Mouse (Mus musculus) liver, embryonic 13.5 days (tissue): ENCODE data around the gene Gm4450. TPM values are rescaled to one million over a fixed set of nuclear protein-coding genes. Genes with fewer than 3 reads are reported as not detected.

Experiments used
- ATAC-seq: fragments of 200-750 bp; cut with Nextera tagmentation; 2 replicates; pipeline ENCODE4 v1.8.0; 2017; ENCODE audit warnings: low read depth, mild to moderate bottlenecking, moderate number of reproducible peaks, moderate library complexity
- DNase-seq: peaks from one replicate; pipeline ENCODE4 v3.0.0; 2022
- H3K27ac ChIP-seq: fragments of 300-500 bp; sonication (generic); 2 replicates; pipeline ENCODE4 v1.5.1; 2015; ENCODE audit warnings: moderate library complexity, mild to moderate bottlenecking, inconsistent platforms
- H3K27me3 ChIP-seq: fragments of 300-500 bp; sonication (generic); 2 replicates; pipeline ENCODE4 v1.6.1; 2015; ENCODE audit warnings: mild to moderate bottlenecking, inconsistent platforms
- H3K36me3 ChIP-seq: fragments of 300-500 bp; sonication (generic); 2 replicates; pipeline ENCODE4 v1.6.1; 2015; ENCODE audit warnings: mild to moderate bottlenecking, inconsistent platforms
- H3K4me1 ChIP-seq: fragments of 300-500 bp; sonication (generic); replicated peaks from 2 replicates; pipeline ENCODE4 v1.6.1; 2015; ENCODE audit warnings: inconsistent platforms
- H3K4me2 ChIP-seq: fragments of 300-500 bp; sonication (generic); 2 replicates; pipeline ENCODE4 v1.6.1; 2015; ENCODE audit warnings: inconsistent platforms, mild to moderate bottlenecking, moderate library complexity
- H3K4me3 ChIP-seq: fragments of 300-500 bp; sonication (generic); replicated peaks from 2 replicates; pipeline ENCODE4 v1.5.1; 2015; ENCODE audit warnings: mild to moderate bottlenecking, inconsistent platforms
- H3K9ac ChIP-seq: fragments of 300-500 bp; sonication (generic); 2 replicates; pipeline ENCODE4 v1.6.1; 2015; ENCODE audit warnings: mild to moderate bottlenecking, inconsistent platforms
- H3K9me3 ChIP-seq: fragments of 300-500 bp; sonication (generic); replicated peaks from 2 replicates; pipeline ENCODE4 v1.6.1; 2016; ENCODE audit warnings: inconsistent platforms
- WGBS: fragments of 180-500 bp; shearing (Covaris S2); methylation state at CpG from one replicate; pipeline ENCODE4 v1.1.7; 2015; ENCODE audit not compliant: insufficient replicate concordance; 5-methylcytosine and 5-hydroxymethylcytosine counted together
- polyA plus RNA-seq: library from polyadenylated mRNA; unstranded; fragments of >200 nt; fragmentation: Nextera tagmentation; extraction: Ambion mirVana; gene quantifications from 2 replicates; pipeline ENCODE4 v1.2.1, GENCODE M21; 2015

Gm4450 gene
- polyA plus RNA-seq, 1 experiment from 2014 or later = not detected

GRCm38 (mm10) chr3:98435030-98435429 lies 21.9 kb downstream of the Gm4450 start:
- Histone ChIP-seq H3K27me3 (peaks cover 4% of the 10 kb centered on the region), H3K4me3 (no peak overlapping the region), H3K4me2 (no peak overlapping the region), H3K9ac (no peak overlapping the region), H3K9me3 (no peaks in the 10 kb centered on the region), H3K27ac (no peak overlapping the region), H3K4me1 (no peaks in the 10 kb centered on the region), H3K36me3 (no peaks in the 10 kb centered on the region)
- WGBS = 57% methylated on average over 1 of the region's 1 CpGs
- ATAC-seq = no peak
- DNase-seq = no peak

- Histone ChIP-seq H3K4me2 (no peak overlapping the region), H3K9ac (no peak overlapping the region), H3K36me3 (no peaks in the 10 kb centered on the region), H3K27me3 (peaks cover 12% of the 10 kb centered on the region), H3K4me3 (no peak overlapping the region), H3K4me1 (peaks cover 4% of the 10 kb centered on the region; the same call in 1 of the 2 replicates), H3K27ac (no peak overlapping the region), H3K9me3 (no peaks in the 10 kb centered on the region)
- no CpG with 5 or more reads among the region's 1 CpGs for WGBS
- 0 out of 2 replicates have a peak, but pooled peaks have one; percentile 23 for ATAC-seq
- no peak for DNase-seq
These were observed 22.7 kb downstream of the Gm4450 start for GRCm38 (mm10) chr3:98434088-98434816.

- WGBS = 6% methylated on average over 8 of the region's 8 CpGs
- ATAC-seq (no peak), DNase-seq (no peak)
- no peak overlapping the region for H3K27ac ChIP-seq
- peaks cover 50% of the 10 kb centered on the region for H3K27me3 ChIP-seq
- H3K9me3 ChIP-seq = no peaks in the 10 kb centered on the region
- peak overlapping the region; percentile 62 for H3K4me3 ChIP-seq
- H3K4me2 ChIP-seq = peak overlapping the region; percentile 78
- peaks cover 30% of the 10 kb centered on the region for H3K4me1 ChIP-seq
- no peaks in the 10 kb centered on the region for H3K36me3 ChIP-seq
- H3K9ac ChIP-seq = no peak overlapping the region
These were observed 27.9 kb downstream of the Gm4450 start for GRCm38 (mm10) chr3:98428928-98429525.

GRCm38 (mm10) chr3:98428449-98428775 lies 28.5 kb downstream of the Gm4450 start:
- Histone ChIP-seq H3K9me3 (no peaks in the 10 kb centered on the region), H3K36me3 (no peaks in the 10 kb centered on the region), H3K27me3 (peaks cover 50% of the 10 kb centered on the region), H3K4me1 (peaks cover 30% of the 10 kb centered on the region), H3K4me2 (peak overlapping the region; percentile 78), H3K4me3 (peak overlapping the region; percentile 62), H3K9ac (peak overlapping the region; percentile 61), H3K27ac (no peak overlapping the region)
- WGBS = 1% methylated on average over 17 of the region's 17 CpGs
- no peak for ATAC-seq
- no peak for DNase-seq

- Histone ChIP-seq H3K9ac (peak overlapping the region; percentile 61), H3K27ac (no peak overlapping the region; the same call in 1 of the 2 replicates), H3K27me3 (peaks cover 50% of the 10 kb centered on the region), H3K9me3 (no peaks in the 10 kb centered on the region), H3K4me2 (peak overlapping the region; percentile 78), H3K36me3 (no peaks in the 10 kb centered on the region), H3K4me3 (peak overlapping the region; percentile 62), H3K4me1 (peaks cover 30% of the 10 kb centered on the region)
- ATAC-seq (peak; percentile 86), DNase-seq (peak; percentile 42)
- WGBS = under 1% methylated on average over 107 of the region's 110 CpGs
These were observed 29.1 kb downstream of the Gm4450 start for GRCm38 (mm10) chr3:98427600-98428448.

- DNase-seq (no peak), ATAC-seq (no peak; the same call in 1 of the 2 replicates)
- Histone ChIP-seq H3K9ac (peak overlapping the region; percentile 61; the same call in 1 of the 2 replicates), H3K4me3 (peak overlapping the region; percentile 62), H3K36me3 (no peaks in the 10 kb centered on the region), H3K4me1 (peaks cover 30% of the 10 kb centered on the region), H3K9me3 (no peaks in the 10 kb centered on the region), H3K4me2 (peak overlapping the region; percentile 78), H3K27me3 (peaks cover 50% of the 10 kb centered on the region), H3K27ac (no peak overlapping the region)
- WGBS = 2% methylated on average over 23 of the region's 23 CpGs
These were observed 29.7 kb downstream of the Gm4450 start for GRCm38 (mm10) chr3:98427260-98427599.

- no peaks in the 10 kb centered on the region for H3K36me3 ChIP-seq
- H3K9ac ChIP-seq = no peak overlapping the region
- DNase-seq (no peak), ATAC-seq (no peak)
- H3K27me3 ChIP-seq = peaks cover 50% of the 10 kb centered on the region
- 42% methylated on average over 5 of the region's 5 CpGs for WGBS
- peak overlapping the region; percentile 62; the same call in 1 of the 2 replicates for H3K4me3 ChIP-seq
- H3K9me3 ChIP-seq = no peaks in the 10 kb centered on the region
- no peak overlapping the region for H3K27ac ChIP-seq
- H3K4me2 ChIP-seq = peak overlapping the region; percentile 78
- H3K4me1 ChIP-seq = peaks cover 30% of the 10 kb centered on the region
These were observed 30.2 kb downstream of the Gm4450 start for GRCm38 (mm10) chr3:98426749-98427148.

GRCm38 (mm10) chr3:98422926-98423325 lies 34.0 kb downstream of the Gm4450 start:
- 50% methylated on average over 4 of the region's 4 CpGs for WGBS
- DNase-seq = no peak
- Histone ChIP-seq H3K27ac (no peak overlapping the region), H3K4me3 (no peak overlapping the region), H3K4me2 (no peak overlapping the region), H3K36me3 (no peaks in the 10 kb centered on the region), H3K9ac (no peak overlapping the region), H3K4me1 (peaks cover 22% of the 10 kb centered on the region), H3K27me3 (peaks cover 24% of the 10 kb centered on the region), H3K9me3 (no peaks in the 10 kb centered on the region)
- ATAC-seq = no peak

- Histone ChIP-seq H3K36me3 (no peaks in the 10 kb centered on the region), H3K4me1 (peaks cover 23% of the 10 kb centered on the region), H3K4me3 (no peak overlapping the region), H3K9ac (no peak overlapping the region), H3K27me3 (no peaks in the 10 kb centered on the region), H3K27ac (no peak overlapping the region), H3K4me2 (no peak overlapping the region), H3K9me3 (no peaks in the 10 kb centered on the region)
- WGBS = 59% methylated on average over 4 of the region's 4 CpGs
- ATAC-seq (no peak), DNase-seq (no peak)
These were observed 37.2 kb downstream of the Gm4450 start for GRCm38 (mm10) chr3:98419786-98420070.

- no peaks in the 10 kb centered on the region for H3K36me3 ChIP-seq
- WGBS = 62% methylated on average over 6 of the region's 6 CpGs
- H3K27ac ChIP-seq = no peak overlapping the region
- H3K9ac ChIP-seq = no peak overlapping the region
- H3K4me3 ChIP-seq = no peak overlapping the region
- DNase-seq (no peak), ATAC-seq (no peak)
- no peaks in the 10 kb centered on the region for H3K9me3 ChIP-seq
- no peak overlapping the region for H3K4me2 ChIP-seq
- peaks cover 23% of the 10 kb centered on the region for H3K4me1 ChIP-seq
- no peaks in the 10 kb centered on the region for H3K27me3 ChIP-seq
These were observed 37.7 kb downstream of the Gm4450 start for GRCm38 (mm10) chr3:98418991-98419785.

GRCm38 (mm10) chr3:98417328-98417727 lies 39.6 kb downstream of the Gm4450 start:
- peak; percentile 36; the same call in 1 of the 2 replicates for ATAC-seq

More at GRCm38 (mm10) chr3:98417328-98417727, 39.6 kb downstream of the Gm4450 start:
- peaks cover 23% of the 10 kb centered on the region for H3K4me1 ChIP-seq
- no peak overlapping the region for H3K4me2 ChIP-seq
- WGBS = 16% methylated on average over 4 of the region's 4 CpGs
- H3K27me3 ChIP-seq = no peaks in the 10 kb centered on the region
- no peak overlapping the region for H3K9ac ChIP-seq
- H3K4me3 ChIP-seq = no peak overlapping the region
- H3K9me3 ChIP-seq = no peaks in the 10 kb centered on the region
- no peaks in the 10 kb centered on the region for H3K36me3 ChIP-seq
- DNase-seq = no peak
- H3K27ac ChIP-seq = no peak overlapping the region
